11 mouse cellular contexts compared by ENCODE assay signal in the genomic region with DNA sequence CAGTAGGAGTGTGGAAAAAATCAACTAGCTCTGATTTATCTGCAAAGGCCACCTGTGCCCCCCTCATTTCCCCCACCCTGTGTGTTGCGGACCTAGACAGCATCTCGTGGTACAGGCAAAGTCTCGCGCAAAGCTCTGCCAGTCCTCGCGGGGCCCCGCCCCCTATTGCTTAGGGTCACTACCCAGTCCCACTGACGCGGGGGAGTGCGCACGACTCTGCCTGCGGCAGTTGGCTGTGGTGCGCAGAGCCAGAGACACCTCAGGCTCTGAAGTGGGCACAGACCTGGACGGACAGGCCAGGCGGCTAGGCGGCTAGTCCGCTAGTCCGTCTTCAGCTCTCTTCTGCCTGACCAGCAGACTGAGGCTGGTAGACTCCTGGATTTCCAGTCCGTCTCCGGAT. TPM values are rescaled to one million over a fixed set of nuclear protein-coding genes. Genes with fewer than 3 reads are reported as not detected.
DNase-seq lines count a peak whose midpoint lies in the region; ATAC-seq lines count a peak whose summit lies in the region.
"Had no signal": no experiment of that assay in that cellular context is flagged by ENCODE, and none has a peak within 500 bp of the region (broad histone marks: within the 10 kb centered on the region; RNA-seq: fewer than 3 reads in every experiment).

Pgr15l (plus strand) TSS at position 228 of the 400 bp plus-strand sequence.

- no peaks in the 10 kb centered on the region for H3K4me1 ChIP-seq in kidney, embryonic 14.5 days (ENCODE audit: control insufficient read depth, insufficient read depth, low read length)
- H3K4me1 ChIP-seq in embryonic facial prominence, embryonic 12.5 days: no peaks in the 10 kb centered on the region
- H3K4me1 ChIP-seq: megakaryocyte, embryonic 14.5 days had no signal

- no peak within 1 kb of the TSS for H3K27ac ChIP-seq in kidney, embryonic 14.5 days (ENCODE audit: low read depth, low read length)
- no peak within 1 kb of the TSS for H3K27ac ChIP-seq in embryonic facial prominence, embryonic 12.5 days

- peak within 1 kb of the TSS; percentile 25; the same call in 1 of the 2 replicates for H3K4me2 ChIP-seq in kidney, embryonic 14.5 days (replicated peaks; ENCODE audit: low read depth, low read length)
- peak within 1 kb of the TSS; percentile 36 for H3K4me2 ChIP-seq in embryonic facial prominence, embryonic 12.5 days (replicated peaks)

- ATAC-seq in kidney, embryonic 14.5 days (ENCODE audit: low FRiP score, low TSS enrichment): peak; percentile 62; the same call in 1 of the 2 replicates
- ATAC-seq in embryonic facial prominence, embryonic 12.5 days (ENCODE audit: insufficient number of reproducible peaks, insufficient read depth, low FRiP score, low TSS enrichment): no peak

- H3K27me3 ChIP-seq in kidney, embryonic 14.5 days (ENCODE audit: control insufficient read depth, insufficient read depth, low read length): no peaks in the 10 kb centered on the region
- peaks cover 13% of the 10 kb centered on the region; the same call in 1 of the 2 replicates for H3K27me3 ChIP-seq in embryonic facial prominence, embryonic 12.5 days

- no peak within 1 kb of the TSS for H3K9ac ChIP-seq in kidney, embryonic 14.5 days (ENCODE audit: low read depth, low read length)
- H3K9ac ChIP-seq in embryonic facial prominence, embryonic 12.5 days: no peak within 1 kb of the TSS

- H3K36me3 ChIP-seq in kidney, embryonic 14.5 days (ENCODE audit: control insufficient read depth, insufficient read depth, low read length): no peaks in the 10 kb centered on the region
- no peaks in the 10 kb centered on the region for H3K36me3 ChIP-seq in embryonic facial prominence, embryonic 12.5 days

- no peaks in the 10 kb centered on the region for H3K9me3 ChIP-seq in kidney, embryonic 14.5 days (ENCODE audit: control insufficient read depth, low read length)
- H3K9me3 ChIP-seq in embryonic facial prominence, embryonic 12.5 days: no peaks in the 10 kb centered on the region

- DNase-seq in kidney, adult 18-20 months: no peak
- peak; percentile 8 to 24 for DNase-seq in kidney, postnatal 4 days
- peak; percentile 37 for DNase-seq in retina, postnatal 1 day
- no peak for DNase-seq in thymus, postnatal 0 days (ENCODE audit: low spot score)
- no peak for DNase-seq in thymus, postnatal 4 days
- DNase-seq in cerebellum, adult 8-10 months: no peak

- no peak within 1 kb of the TSS for H3K4me3 ChIP-seq in kidney, embryonic 14.5 days (ENCODE audit: low read length)
- peak within 1 kb of the TSS; percentile 18 for H3K4me3 ChIP-seq in embryonic facial prominence, embryonic 12.5 days
- H3K4me3 ChIP-seq: erythroblast, embryonic 14.5 days; megakaryocyte, embryonic 14.5 days had no signal

- WGBS in kidney, embryonic 14.5 days: 33% methylated on average over 20 of the region's 20 CpGs
- 19% methylated on average over 20 of the region's 20 CpGs for WGBS in embryonic facial prominence, embryonic 12.5 days

RNA-seq across cellular contexts. Expression of gene Pgr15l, which starts in this region (rescaled TPM):
- not detected in 2 replicates for polyA plus RNA-seq in kidney, embryonic 14.5 days (2014; fragmentation: Nextera tagmentation; extraction: Ambion mirVana)
- not detected in 2 replicates for polyA plus RNA-seq in embryonic facial prominence, embryonic 12.5 days (2016; fragmentation: Nextera tagmentation; extraction: Ambion mirVana)
- not detected in 2 replicates for polyA plus RNA-seq in thymus, postnatal 0 days (2015; fragmentation: Nextera tagmentation; extraction: Ambion mirVana)
- polyA plus RNA-seq: erythroblast, embryonic 14.5 days; stomach, embryonic 16.5 days had no signal

Comparison
In these comparisons a context has a peak if more than half of its experiments do, and no peak if none do; other contexts are left out.
1. DNase-seq: peak in kidney, postnatal 4 days (2 of 2) and retina, postnatal 1 day (single experiment); none in kidney, adult 18-20 months (single experiment), thymus, postnatal 0 days (single experiment), thymus, postnatal 4 days (single experiment) and cerebellum, adult 8-10 months (single experiment).
2. Peak in ATAC-seq and H3K4me2 ChIP-seq in kidney, embryonic 14.5 days; RNA of the gene not detected or under 1 TPM.